Mouse (Mus musculus): ENCODE measurements around the gene Dnaaf1. TPM values are rescaled to one million over a fixed set of nuclear protein-coding genes. Genes with fewer than 3 reads are reported as not detected.

Dnaaf1 gene
- total and polyA plus RNA-seq, 2 experiments from 2014 or later, result 0.48 TPM; not detected in 1

GRCm38 (mm10) chr8:119585901-119586300 is 10.9 kb downstream of the Dnaaf1 start:
- Histone ChIP-seq H3K4me3 (ENCODE audit: low read length) (peak overlapping the region; percentile 30), H3K27ac (no peak overlapping the region), H3K36me3 (ENCODE audit: insufficient read depth, low read length) (no peaks in the 10 kb centered on the region), H3K9ac (replicated peaks; ENCODE audit: low read length) (no peak overlapping the region), H3K27me3 (ENCODE audit: insufficient read depth, low read length) (no peaks in the 10 kb centered on the region), H3K4me2 (ENCODE audit: low read depth, low read length) (peak overlapping the region; percentile 49; the same call in 1 of the 2 replicates), H3K4me1 (ENCODE audit: insufficient read depth, low read length) (no peaks in the 10 kb centered on the region), H3K9me3 (ENCODE audit: low read length) (no peaks in the 10 kb centered on the region)
- no peak for ATAC-seq
- WGBS, result 20% methylated on average over 23 of the region's 24 CpGs
- DNase-seq (ENCODE audit: low spot score), result no peak
- TF ChIP-seq CTCF (IDR thresholded peaks at IDR 0.05; ENCODE audit: low read depth), result no peak

GRCm38 (mm10) chr8:119588321-119588720 is 13.3 kb downstream of the Dnaaf1 start:
- ATAC-seq, result no peak
- TF ChIP-seq CTCF (IDR thresholded peaks at IDR 0.05; ENCODE audit: low read depth), result peak; percentile 34
- H3K27me3 ChIP-seq (ENCODE audit: insufficient read depth, low read length), result no peaks in the 10 kb centered on the region
- WGBS, result 54% methylated on average over 4 of the region's 4 CpGs
- no peak overlapping the region for H3K4me2 ChIP-seq (ENCODE audit: low read depth, low read length)
- DNase-seq (ENCODE audit: low spot score), result no peak
- no peaks in the 10 kb centered on the region for H3K36me3 ChIP-seq (ENCODE audit: insufficient read depth, low read length)
- no peak overlapping the region for H3K4me3 ChIP-seq (ENCODE audit: low read length)
- H3K27ac ChIP-seq, result no peak overlapping the region
- no peaks in the 10 kb centered on the region for H3K4me1 ChIP-seq (ENCODE audit: insufficient read depth, low read length)
- H3K9me3 ChIP-seq (ENCODE audit: low read length), result no peaks in the 10 kb centered on the region
- no peak overlapping the region for H3K9ac ChIP-seq (replicated peaks; ENCODE audit: low read length)

- no peak for TF ChIP-seq CTCF (IDR thresholded peaks at IDR 0.05; ENCODE audit: low read depth)
- Histone ChIP-seq H3K9me3 (ENCODE audit: low read length) (no peaks in the 10 kb centered on the region), H3K4me2 (ENCODE audit: low read depth, low read length) (no peak overlapping the region), H3K4me3 (ENCODE audit: low read length) (no peak overlapping the region), H3K27ac (no peak overlapping the region), H3K36me3 (ENCODE audit: insufficient read depth, low read length) (no peaks in the 10 kb centered on the region), H3K9ac (replicated peaks; ENCODE audit: low read length) (no peak overlapping the region), H3K4me1 (ENCODE audit: insufficient read depth, low read length) (no peaks in the 10 kb centered on the region), H3K27me3 (ENCODE audit: insufficient read depth, low read length) (no peaks in the 10 kb centered on the region)
- no peak for ATAC-seq
- no peak for DNase-seq (ENCODE audit: low spot score)
- 16% methylated on average over 10 of the region's 10 CpGs for WGBS
These were observed 13.8 kb downstream of the Dnaaf1 start for GRCm38 (mm10) chr8:119588844-119589243.

- no peak overlapping the region for H3K27ac ChIP-seq
- H3K9me3 ChIP-seq (ENCODE audit: low read length), result no peaks in the 10 kb centered on the region
- ATAC-seq, result no peak
- no peaks in the 10 kb centered on the region for H3K4me1 ChIP-seq (ENCODE audit: insufficient read depth, low read length)
- no peaks in the 10 kb centered on the region for H3K27me3 ChIP-seq (ENCODE audit: insufficient read depth, low read length)
- H3K9ac ChIP-seq (replicated peaks; ENCODE audit: low read length), result no peak overlapping the region
- no peaks in the 10 kb centered on the region for H3K36me3 ChIP-seq (ENCODE audit: insufficient read depth, low read length)
- no peak overlapping the region for H3K4me3 ChIP-seq (ENCODE audit: low read length)
- no peak overlapping the region for H3K4me2 ChIP-seq (ENCODE audit: low read depth, low read length)
- DNase-seq (ENCODE audit: low spot score), result no peak
- 82% methylated on average over 14 of the region's 14 CpGs for WGBS
- no peak for TF ChIP-seq CTCF (IDR thresholded peaks at IDR 0.05; ENCODE audit: low read depth)
These were observed 15.3 kb downstream of the Dnaaf1 start for GRCm38 (mm10) chr8:119590348-119590747.

- ATAC-seq, result no peak
- no peak for DNase-seq (ENCODE audit: low spot score)
- WGBS, result 90% methylated on average over 7 of the region's 7 CpGs
These were observed 16.4 kb downstream of the Dnaaf1 start for GRCm38 (mm10) chr8:119591456-119591855.

GRCm38 (mm10) chr8:119603771-119604170 is 28.7 kb downstream of the Dnaaf1 start:
- ATAC-seq (no peak), DNase-seq (ENCODE audit: low spot score) (no peak)
- no peak for TF ChIP-seq CTCF (IDR thresholded peaks at IDR 0.05; ENCODE audit: low read depth)
- Histone ChIP-seq H3K27ac (no peak overlapping the region), H3K27me3 (ENCODE audit: insufficient read depth, low read length) (no peaks in the 10 kb centered on the region), H3K4me2 (ENCODE audit: low read depth, low read length) (peak overlapping the region; percentile 93), H3K9me3 (ENCODE audit: low read length) (no peaks in the 10 kb centered on the region), H3K36me3 (ENCODE audit: insufficient read depth, low read length) (peaks cover 36% of the 10 kb centered on the region), H3K9ac (replicated peaks; ENCODE audit: low read length) (peak overlapping the region; percentile 62; the same call in 1 of the 2 replicates), H3K4me1 (ENCODE audit: insufficient read depth, low read length) (peaks cover 8% of the 10 kb centered on the region; the same call in 1 of the 2 replicates), H3K4me3 (ENCODE audit: low read length) (no peak overlapping the region)
- 94% methylated on average over 4 of the region's 4 CpGs for WGBS

More at GRCm38 (mm10) chr8:119591456-119591855, 16.4 kb downstream of the Dnaaf1 start:
- Histone ChIP-seq H3K4me2 (ENCODE audit: low read depth, low read length) (no peak overlapping the region), H3K27ac (no peak overlapping the region), H3K27me3 (ENCODE audit: insufficient read depth, low read length) (no peaks in the 10 kb centered on the region), H3K9ac (replicated peaks; ENCODE audit: low read length) (no peak overlapping the region), H3K4me1 (ENCODE audit: insufficient read depth, low read length) (no peaks in the 10 kb centered on the region), H3K9me3 (ENCODE audit: low read length) (no peaks in the 10 kb centered on the region), H3K36me3 (ENCODE audit: insufficient read depth, low read length) (no peaks in the 10 kb centered on the region), H3K4me3 (ENCODE audit: low read length) (no peak overlapping the region)
- TF ChIP-seq CTCF (IDR thresholded peaks at IDR 0.05; ENCODE audit: low read depth), result no peak

- Histone ChIP-seq H3K9ac (replicated peaks; ENCODE audit: low read length) (peak overlapping the region; percentile 62), H3K36me3 (ENCODE audit: insufficient read depth, low read length) (peaks cover 30% of the 10 kb centered on the region), H3K4me3 (ENCODE audit: low read length) (peak overlapping the region; percentile 60), H3K27me3 (ENCODE audit: insufficient read depth, low read length) (no peaks in the 10 kb centered on the region), H3K27ac (peak overlapping the region; percentile 64; the same call in 1 of the 2 replicates), H3K4me2 (ENCODE audit: low read depth, low read length) (peak overlapping the region; percentile 93), H3K9me3 (ENCODE audit: low read length) (0 out of 2 replicates have a peak, but pooled peaks cover 3% of the 10 kb centered on the region), H3K4me1 (ENCODE audit: insufficient read depth, low read length) (peaks cover 8% of the 10 kb centered on the region; the same call in 1 of the 2 replicates)
- ATAC-seq (peak; percentile 14; the same call in 1 of the 2 replicates), DNase-seq (ENCODE audit: low spot score) (no peak)
- no peak for TF ChIP-seq CTCF (IDR thresholded peaks at IDR 0.05; ENCODE audit: low read depth)
- 43% methylated on average over 12 of the region's 12 CpGs for WGBS
These were observed 29.4 kb downstream of the Dnaaf1 start for GRCm38 (mm10) chr8:119604398-119604803.
